Mouse (Mus musculus) skeletal muscle tissue, adult 2 months (tissue): ENCODE results near the gene Ell3.

ENCODE experiments used
- DNase-seq: peaks from one replicate; pipeline ENCODE4 v3.0.0-alpha.2; 2012; ENCODE audit warnings: low read depth, low spot score

The Ell3 gene

DNA sequence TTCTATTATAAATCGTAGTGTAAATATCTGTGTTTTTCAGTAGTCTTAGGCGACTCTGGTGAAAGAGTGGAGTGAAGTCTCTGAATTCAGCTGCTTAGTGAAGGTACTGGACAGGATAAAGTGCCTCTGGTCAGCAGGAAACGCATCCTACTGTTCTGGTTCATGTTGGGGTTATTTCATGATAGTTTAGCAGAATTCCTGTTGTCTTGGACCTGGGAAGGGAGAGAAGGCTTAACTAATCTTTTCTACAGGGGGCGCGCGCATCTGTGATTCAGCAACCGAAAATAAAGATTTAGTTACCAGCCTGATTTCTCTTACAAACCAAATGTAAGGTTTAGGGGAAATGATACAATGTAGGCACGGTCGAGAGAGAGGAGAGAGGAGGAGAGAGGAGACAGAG lies 4.1 kb upstream of the Ell3 start:
- no peak for DNase-seq

- DNase-seq, result no peak
Observed at GRCm38 (mm10) chr2:121447006-121447405, 2.9 kb upstream of the Ell3 start.

DNA sequence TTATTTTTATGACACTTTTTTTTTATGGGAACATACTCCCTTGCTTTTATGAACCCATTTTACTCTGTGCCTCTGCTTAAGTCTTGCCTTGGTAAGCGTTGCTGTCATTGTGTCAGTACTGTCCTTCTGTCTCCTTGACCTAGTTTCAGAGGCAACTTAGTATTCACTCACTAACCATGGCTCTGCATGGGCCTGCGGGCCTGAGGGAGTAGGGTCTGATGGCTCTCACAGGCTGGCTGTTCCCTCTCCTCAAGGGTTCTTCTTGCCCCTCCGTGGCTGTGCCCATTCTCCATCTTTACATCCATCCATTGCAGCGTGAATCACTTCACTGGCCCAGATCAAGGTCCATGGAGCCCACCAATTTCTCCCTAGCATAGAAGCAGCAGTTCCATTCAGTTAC lies 2.4 kb upstream of the Ell3 start:
- DNase-seq, result no peak

GRCm38 (mm10) chr2:121445117-121445516 lies 1.0 kb upstream of the Ell3 start:
- no peak for DNase-seq

- no peak for DNase-seq
Observed at GRCm38 (mm10) chr2:121443068-121443349, 1.1 kb downstream of the Ell3 start.

DNA sequence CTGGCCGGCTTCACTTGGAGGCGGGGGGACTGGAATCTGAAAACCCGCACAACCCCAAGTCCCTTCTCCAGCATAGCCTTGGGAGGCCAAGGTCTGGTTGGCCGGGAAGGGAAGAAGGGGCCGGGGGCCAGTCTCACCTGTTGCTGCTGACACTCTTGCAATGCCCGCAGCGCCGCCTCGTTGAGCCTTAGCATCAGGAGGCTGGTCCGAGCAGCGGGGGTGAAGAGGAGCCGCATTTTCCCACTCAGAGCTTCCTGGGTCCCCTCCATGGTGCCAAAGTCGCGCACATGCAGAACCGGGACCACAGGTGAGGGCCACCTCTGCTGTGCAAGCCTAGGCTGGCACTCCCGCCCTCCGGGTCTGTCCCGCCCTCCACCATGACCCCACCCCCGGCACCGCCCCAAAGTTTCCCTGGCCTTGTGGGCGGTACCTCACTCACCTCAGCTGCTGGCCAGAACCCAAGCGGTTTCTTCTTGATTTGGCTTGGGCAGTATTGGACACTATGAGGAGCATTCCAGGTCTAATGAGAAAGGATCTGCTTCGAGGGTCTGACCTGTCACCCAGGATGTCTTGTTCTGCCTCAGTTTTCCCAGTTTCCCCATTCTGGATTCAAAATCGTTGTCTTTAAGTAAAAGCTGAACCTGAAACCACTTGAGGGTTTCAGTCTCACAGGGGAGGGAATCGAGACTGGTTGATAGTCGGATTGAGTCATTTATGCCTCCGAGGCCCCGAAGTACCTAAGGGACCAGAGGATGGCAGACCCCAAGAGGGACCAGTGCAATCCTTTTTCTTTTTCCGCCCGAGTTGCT lies 1.6 kb downstream of the Ell3 start:
- DNase-seq, result no peak

GRCm38 (mm10) chr2:121441800-121442199 lies 2.3 kb downstream of the Ell3 start:
- no peak for DNase-seq

DNA sequence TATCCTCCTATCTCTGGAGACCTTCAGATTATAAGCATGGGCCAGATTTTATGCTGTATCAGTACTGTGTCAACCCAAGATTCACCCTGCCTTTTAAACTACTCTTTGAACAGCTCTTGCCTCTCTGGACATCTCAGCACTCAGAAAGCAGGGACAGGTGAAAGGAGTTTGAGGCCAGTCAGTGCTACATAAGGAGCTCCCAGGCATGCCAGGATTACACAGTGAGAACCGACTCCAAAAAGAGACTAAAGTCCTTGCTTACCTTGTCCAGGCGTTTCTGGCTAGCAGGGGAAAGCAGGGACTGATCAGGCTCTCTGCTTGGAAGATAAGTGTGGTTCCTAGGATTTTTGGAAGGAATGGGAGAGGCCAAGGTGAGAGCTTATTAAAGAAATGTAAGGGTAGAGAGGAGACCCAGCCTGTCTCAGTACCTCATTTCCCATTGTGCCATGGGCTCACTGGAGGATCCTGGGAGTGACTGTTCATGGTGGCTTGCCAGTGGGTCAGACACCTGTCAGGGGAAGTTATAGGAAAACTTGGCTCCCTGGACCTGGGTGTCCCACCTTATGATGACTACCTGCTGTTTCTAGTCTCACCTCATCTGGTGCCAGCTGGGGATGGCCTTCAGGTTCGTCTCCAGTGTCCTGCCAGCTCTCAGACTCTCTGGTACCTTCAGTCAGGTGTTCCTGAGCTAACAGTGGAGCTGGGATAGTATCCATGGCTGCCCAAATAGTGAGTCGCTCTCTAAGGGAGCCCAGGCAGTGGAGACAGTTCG lies 3.1 kb downstream of the Ell3 start:
- DNase-seq, result no peak

GRCm38 (mm10) chr2:121439746-121440145 lies 4.3 kb downstream of the Ell3 start:
- DNase-seq, result no peak

GRCm38 (mm10) chr2:121434854-121435253 lies 9.2 kb downstream of the Ell3 start:
- DNase-seq, result no peak

- DNase-seq, result no peak
Observed at GRCm38 (mm10) chr2:121425890-121426289, 18.2 kb downstream of the Ell3 start.

DNA sequence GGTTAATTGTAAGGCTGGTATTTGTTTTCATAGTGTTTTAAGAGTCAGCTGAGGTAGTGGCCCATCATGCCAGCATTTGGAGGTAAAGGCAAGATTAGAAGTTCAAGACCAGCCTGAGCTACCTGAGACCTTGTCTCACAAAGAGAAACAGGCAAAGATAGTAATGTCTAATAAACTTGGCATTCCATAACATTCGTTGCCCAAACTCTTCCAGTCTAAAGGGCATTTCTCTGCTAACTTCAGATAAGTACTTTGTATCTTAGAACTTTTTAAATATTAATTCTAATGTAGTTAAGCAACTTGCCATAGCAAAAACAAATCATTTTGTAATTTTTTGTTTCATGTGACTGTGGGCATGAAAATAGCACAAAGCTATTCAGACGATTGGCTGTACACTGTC lies 20.9 kb downstream of the Ell3 start:
- no peak for DNase-seq

GRCm38 (mm10) chr2:121418476-121418875 lies 25.6 kb downstream of the Ell3 start:
- DNase-seq, result no peak

GRCm38 (mm10) chr2:121416356-121416755 lies 27.7 kb downstream of the Ell3 start:
- no peak for DNase-seq

GRCm38 (mm10) chr2:121415591-121415990 lies 28.5 kb downstream of the Ell3 start:
- DNase-seq, result no peak

DNA sequence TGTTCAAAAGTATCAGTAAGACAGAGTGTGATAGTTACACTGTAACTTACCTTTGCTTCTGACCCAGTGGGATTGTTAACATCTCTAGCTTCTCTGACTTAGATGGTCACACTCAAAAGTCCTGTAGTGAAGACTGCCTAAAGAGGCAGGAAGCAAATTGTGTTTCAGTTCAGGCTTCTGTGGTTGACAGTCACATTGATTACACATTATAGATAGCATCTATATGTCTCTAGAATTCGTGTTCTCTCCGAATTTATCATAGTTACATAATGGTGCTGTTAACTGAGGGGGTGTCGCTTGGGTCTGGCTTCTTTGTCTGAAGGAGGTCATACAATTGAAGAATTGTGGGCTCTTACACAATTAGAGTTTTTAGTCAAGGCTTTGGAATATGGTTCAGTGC lies 29.0 kb downstream of the Ell3 start:
- no peak for DNase-seq

DNA sequence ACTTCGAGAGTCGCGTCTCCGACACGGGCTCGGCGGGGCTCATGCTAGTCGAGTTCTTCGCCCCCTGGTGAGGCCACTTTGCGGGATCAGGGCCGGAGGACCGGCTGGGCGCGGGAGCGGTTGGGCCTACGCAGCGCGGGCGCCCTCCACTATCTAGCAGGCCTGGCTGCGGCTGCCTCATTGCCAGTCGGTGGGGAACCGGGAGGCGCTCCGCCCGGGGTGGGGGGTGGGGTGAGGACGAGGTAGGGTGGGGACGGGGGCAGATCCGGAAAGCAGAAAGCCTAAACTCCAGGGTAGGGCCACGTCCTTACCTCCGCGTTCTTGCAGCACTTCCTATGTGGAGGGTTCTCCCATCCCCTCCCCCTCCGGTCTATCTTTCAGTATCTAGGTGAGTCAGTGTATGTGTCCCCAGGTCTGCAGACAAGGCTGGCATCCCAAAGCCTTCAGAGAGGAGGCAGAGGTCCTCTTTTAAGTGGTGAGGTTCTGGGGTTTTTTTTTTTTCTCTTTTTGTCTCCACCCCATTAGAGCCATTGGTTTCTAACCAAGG lies 29.9 kb downstream of the Ell3 start:
- DNase-seq, result peak; percentile 25

DNA sequence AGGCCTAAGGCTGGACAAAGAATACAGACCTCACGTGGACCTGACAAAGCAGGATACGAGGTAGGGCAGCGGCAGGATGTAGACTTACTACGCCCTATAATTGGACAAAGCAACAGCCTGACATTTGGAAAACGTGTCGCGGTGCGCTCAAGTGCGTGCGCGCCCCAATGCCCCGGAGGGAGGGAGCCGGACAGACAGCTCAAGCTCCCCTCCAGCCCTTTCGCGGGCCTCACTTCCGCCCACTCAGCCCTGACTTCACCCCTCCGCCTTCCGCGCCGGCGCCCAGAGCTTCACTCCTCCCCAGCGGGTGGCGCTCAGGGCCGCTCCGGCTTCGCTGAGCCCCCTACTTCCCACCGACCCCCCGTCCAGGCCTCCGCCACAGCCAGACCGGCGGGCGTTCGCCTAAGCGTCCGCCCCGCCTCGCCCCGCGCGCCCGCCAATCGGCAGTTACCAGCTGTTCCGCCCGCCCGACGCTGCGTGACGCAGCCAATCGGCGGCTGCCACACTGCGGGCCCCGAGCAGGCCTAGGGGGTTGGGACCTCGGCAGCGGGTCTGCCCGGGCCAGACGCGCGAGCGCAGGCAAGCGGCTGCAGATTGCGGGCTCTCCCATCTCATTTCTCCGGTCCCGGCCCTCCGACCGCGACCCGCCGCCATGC lies 30.6 kb downstream of the Ell3 start, which contains the start of the genes Pdia3 and Catsper2:
Gene Pdia3 (plus strand): TSS at position 389 of the 656 bp plus-strand sequence.
Gene Catsper2 (minus strand): TSS at position 406 of the 656 bp plus-strand sequence.
- peak; percentile 95 for DNase-seq

DNA sequence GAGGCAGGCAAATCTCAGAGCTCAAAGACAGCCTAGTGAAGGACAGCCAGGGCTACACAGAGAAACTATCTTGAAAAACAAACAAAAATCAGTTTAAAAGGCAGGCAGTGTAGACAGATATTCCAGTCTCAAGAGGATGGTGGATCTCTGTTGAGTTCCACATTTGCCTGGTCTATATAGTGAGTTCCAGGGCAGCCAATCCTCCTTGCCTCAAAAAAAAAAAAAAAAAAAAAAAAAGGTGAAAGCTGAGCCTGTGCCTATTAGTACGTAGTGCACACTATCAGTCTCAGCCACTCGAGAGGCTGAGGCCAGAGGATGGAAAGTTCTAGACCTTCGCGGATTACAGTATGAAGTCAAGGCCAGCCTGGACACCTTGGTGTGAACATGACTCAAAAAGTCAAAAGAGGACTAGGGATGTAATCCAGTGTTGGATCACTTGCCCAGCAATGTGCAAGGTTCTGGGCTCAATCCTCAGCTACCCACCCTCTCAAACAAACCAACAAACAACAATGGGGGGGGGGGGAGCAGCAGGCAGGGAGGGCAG lies 31.2 kb downstream of the Ell3 start:
- peak; percentile 30 for DNase-seq

- peak; percentile 8 for DNase-seq
Observed at GRCm38 (mm10) chr2:121408160-121408559, 35.9 kb downstream of the Ell3 start.

DNA sequence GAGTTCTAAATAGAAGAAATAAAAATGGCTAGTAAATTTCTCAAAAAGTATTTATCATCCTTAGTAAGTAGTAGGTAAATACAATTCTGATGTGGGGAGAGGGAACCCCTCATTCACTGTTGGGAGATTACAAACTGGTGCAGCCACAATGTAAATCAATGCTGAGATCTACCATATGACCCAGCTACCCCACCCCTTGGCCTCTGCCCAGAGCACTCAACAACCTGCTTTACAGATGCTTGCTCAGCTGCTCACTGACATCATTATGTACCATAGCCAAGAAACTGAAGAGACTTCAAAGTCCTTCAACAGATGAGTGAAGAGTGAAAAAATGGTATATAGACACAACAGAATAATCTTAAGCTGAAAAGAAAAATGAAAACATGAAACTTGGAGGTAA lies 40.8 kb downstream of the Ell3 start:
- DNase-seq, result no peak

- peak; percentile 36 for DNase-seq
Observed at GRCm38 (mm10) chr2:121396624-121397023, 47.5 kb downstream of the Ell3 start.
